ENCODE assay signal across 8 mouse cellular contexts in the genomic region with DNA sequence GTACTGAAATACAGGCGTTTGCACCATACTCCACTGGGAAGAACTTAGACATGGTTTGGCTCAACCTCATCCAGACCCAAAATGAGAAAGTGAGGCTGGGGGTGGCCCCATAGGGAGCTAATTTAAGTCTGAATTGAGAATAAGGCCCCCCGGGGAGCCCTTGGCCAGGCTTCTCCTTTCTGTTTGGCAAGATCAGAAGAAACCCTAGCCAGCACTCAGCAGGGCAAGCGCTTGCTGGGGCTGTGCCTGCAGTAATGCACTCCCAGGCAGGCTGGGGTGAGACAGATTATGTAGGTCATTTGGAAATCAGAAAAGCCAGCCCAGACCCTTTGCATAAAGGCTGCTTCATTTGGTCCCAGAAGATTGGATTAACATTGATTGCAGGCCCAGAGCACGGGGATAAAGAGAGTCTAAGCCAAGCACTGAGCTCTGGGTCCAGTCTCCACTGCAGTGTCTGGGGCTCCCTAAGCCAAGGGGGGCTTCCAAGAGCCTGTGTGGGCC. TPM values are rescaled to one million over a fixed set of nuclear protein-coding genes. Genes with fewer than 3 reads are reported as not detected.
DNase-seq lines count a peak whose midpoint lies in the region; ATAC-seq and TF ChIP-seq lines count a peak whose summit lies in the region.

No protein-coding gene starts in this region.

- no peak for TF ChIP-seq CTCF in left cerebral cortex, adult 2 months (IDR thresholded peaks at IDR 0.05)

- H3K4me2 ChIP-seq in embryonic facial prominence, embryonic 11.5 days (ENCODE audit: low read depth, low read length): no peak overlapping the region

- no peak overlapping the region for H3K27ac ChIP-seq in embryonic facial prominence, embryonic 11.5 days (replicated peaks; ENCODE audit: low read depth, low read length)
- no peak overlapping the region for H3K27ac ChIP-seq in left cerebral cortex, adult 2 months

- H3K9me3 ChIP-seq in embryonic facial prominence, embryonic 11.5 days (replicated peaks; ENCODE audit: control insufficient read depth, low read length): no peaks in the 10 kb centered on the region

- peak; percentile 68; the same call in 1 of the 2 replicates for ATAC-seq in embryonic facial prominence, embryonic 11.5 days (replicated peaks; ENCODE audit: insufficient number of reproducible peaks, low FRiP score, low TSS enrichment, low read depth)
- no peak for ATAC-seq in monocyte, adult 5-6 weeks (replicated peaks; ENCODE audit: insufficient number of reproducible peaks, low FRiP score, low TSS enrichment, poor library complexity, severe bottlenecking)

- 7% methylated on average over 4 of the region's 4 CpGs for WGBS in embryonic facial prominence, embryonic 11.5 days

- intact Hi-C loops in left cerebral cortex, adult 2 months (cut with DNase I): no loop called here

- no peaks in the 10 kb centered on the region for H3K27me3 ChIP-seq in embryonic facial prominence, embryonic 11.5 days (ENCODE audit: control insufficient read depth, insufficient read depth, low read length)

- no peaks in the 10 kb centered on the region for H3K36me3 ChIP-seq in embryonic facial prominence, embryonic 11.5 days (replicated peaks; ENCODE audit: control insufficient read depth, insufficient read depth, low read depth, low read length)

- no peak overlapping the region for H3K9ac ChIP-seq in embryonic facial prominence, embryonic 11.5 days (replicated peaks; ENCODE audit: low read length)

- DNase-seq in ovary, postnatal 36 days (ENCODE audit: low spot score): peak; percentile 25
- DNase-seq in ovary, postnatal 14 days (ENCODE audit: low spot score): no peak
- peak; percentile 55 for DNase-seq in embryonic facial prominence, embryonic 11.5 days (ENCODE audit: low spot score)
- DNase-seq in heart, adult 9 months (ENCODE audit: low spot score in 2 of 2): peak; percentile 18 to 32
- peak; percentile 22 to 43 for DNase-seq in left cerebral cortex, adult 2 months (ENCODE audit: extremely low spot score in 1 of 2, low spot score in 2 of 2)
- peak; percentile 76 for DNase-seq in retina, postnatal 1 day
- no peak for DNase-seq in T-cell, adult 2 months (ENCODE audit: low spot score)

- H3K4me3 ChIP-seq in embryonic facial prominence, embryonic 11.5 days (ENCODE audit: low read depth, low read length): no peak overlapping the region
- no peak overlapping the region for H3K4me3 ChIP-seq in left cerebral cortex, adult 2 months

- peaks cover 2% of the 10 kb centered on the region; the same call in 1 of the 2 replicates for H3K4me1 ChIP-seq in embryonic facial prominence, embryonic 11.5 days (ENCODE audit: control insufficient read depth, insufficient read depth, low read length)

RNA-seq across cellular contexts. Expression of a gene that starts 44.6 kb away (rescaled TPM):
- 12.0 and 12.4 TPM in 2 replicates for polyA plus RNA-seq in embryonic facial prominence, embryonic 11.5 days (2014; fragmentation: Nextera tagmentation; extraction: Ambion mirVana)
- total RNA-seq in left cerebral cortex, adult 2 months (2021): 1 to 10 TPM; 5.9 to 7.4 TPM
- total RNA-seq in monocyte, adult 5-6 weeks (2017): 18.6 to 31.9 TPM (median 21.5 TPM) in 3 replicates

Comparison
In these comparisons a context has a peak if more than half of its experiments do, and no peak if none do; other contexts are left out.
1. DNase-seq: peak in ovary, postnatal 36 days (single experiment), embryonic facial prominence, embryonic 11.5 days (single experiment), heart, adult 9 months (2 of 2), left cerebral cortex, adult 2 months (2 of 2) and retina, postnatal 1 day (single experiment); none in ovary, postnatal 14 days (single experiment) and T-cell, adult 2 months (single experiment).